Mouse (Mus musculus): ENCODE results near the gene Garnl3. TPM values are rescaled to one million over a fixed set of nuclear protein-coding genes. Genes with fewer than 3 reads are reported as not detected.

Garnl3 gene
- polyA plus RNA-seq, 1 experiment = 124 TPM

DNA sequence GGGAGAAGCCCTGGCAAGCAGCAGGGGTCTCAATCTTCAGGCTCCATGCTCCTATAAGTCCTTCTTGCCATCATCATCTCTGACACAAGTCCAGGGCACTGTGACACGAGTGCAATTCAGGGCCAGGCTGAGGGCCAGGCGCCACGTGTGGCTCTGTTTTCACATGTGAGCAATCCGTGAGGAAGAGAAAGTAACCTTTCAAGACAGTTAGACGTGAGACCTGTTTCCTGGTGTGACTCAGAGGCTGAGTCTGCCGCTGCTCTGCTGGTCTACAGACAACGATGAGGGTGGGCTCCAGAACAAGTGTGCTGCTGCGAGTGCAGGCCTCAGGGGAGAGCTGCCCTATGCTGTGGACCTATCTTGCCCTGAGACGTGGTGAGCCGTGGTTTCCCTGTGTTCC is 41.7 kb upstream of the Garnl3 start:
- Histone ChIP-seq H3K4me1 (ENCODE audit: control insufficient read depth, insufficient read depth, low read length) (peaks cover 10% of the 10 kb centered on the region), H3K4me3 (ENCODE audit: insufficient read depth, low read length) (no peak overlapping the region), H3K27ac (ENCODE audit: insufficient read depth, low read length) (no peak overlapping the region)
- TF ChIP-seq CTCF (IDR thresholded peaks at IDR 0.05; ENCODE audit: extremely low read depth, insufficient read depth, low read length) = no peak
- no peak for TF ChIP-seq POLR2A (IDR thresholded peaks at IDR 0.05; ENCODE audit: extremely low read depth, insufficient read depth, low read length)

GRCm38 (mm10) chr2:33170777-33171565 is 39.5 kb upstream of the Garnl3 start:
- H3K27ac ChIP-seq (ENCODE audit: insufficient read depth, low read length) = no peak overlapping the region
- TF ChIP-seq POLR2A (IDR thresholded peaks at IDR 0.05; ENCODE audit: extremely low read depth, insufficient read depth, low read length) (no peak), CTCF (IDR thresholded peaks at IDR 0.05; ENCODE audit: extremely low read depth, insufficient read depth, low read length) (no peak)
- no peak overlapping the region for H3K4me3 ChIP-seq (ENCODE audit: insufficient read depth, low read length)
- H3K4me1 ChIP-seq (ENCODE audit: control insufficient read depth, insufficient read depth, low read length) = 0 out of 2 replicates have a peak, but pooled peaks cover 3% of the 10 kb centered on the region

- Histone ChIP-seq H3K27ac (ENCODE audit: insufficient read depth, low read length) (no peak overlapping the region), H3K4me1 (ENCODE audit: control insufficient read depth, insufficient read depth, low read length) (peaks cover 10% of the 10 kb centered on the region), H3K4me3 (ENCODE audit: insufficient read depth, low read length) (no peak overlapping the region)
- TF ChIP-seq CTCF (IDR thresholded peaks at IDR 0.05; ENCODE audit: extremely low read depth, insufficient read depth, low read length) = no peak
- no peak for TF ChIP-seq POLR2A (IDR thresholded peaks at IDR 0.05; ENCODE audit: extremely low read depth, insufficient read depth, low read length)
Measured at GRCm38 (mm10) chr2:33169445-33169844, 38.0 kb upstream of the Garnl3 start.

GRCm38 (mm10) chr2:33167060-33167459 is 35.6 kb upstream of the Garnl3 start:
- Histone ChIP-seq H3K4me1 (ENCODE audit: control insufficient read depth, insufficient read depth, low read length) (peaks cover 10% of the 10 kb centered on the region), H3K4me3 (ENCODE audit: insufficient read depth, low read length) (no peak overlapping the region), H3K27ac (ENCODE audit: insufficient read depth, low read length) (no peak overlapping the region)
- no peak for TF ChIP-seq POLR2A (IDR thresholded peaks at IDR 0.05; ENCODE audit: extremely low read depth, insufficient read depth, low read length)

- Histone ChIP-seq H3K4me1 (ENCODE audit: control insufficient read depth, insufficient read depth, low read length) (peaks cover 7% of the 10 kb centered on the region), H3K27ac (ENCODE audit: insufficient read depth, low read length) (no peak overlapping the region), H3K4me3 (ENCODE audit: insufficient read depth, low read length) (no peak overlapping the region)
- TF ChIP-seq POLR2A (IDR thresholded peaks at IDR 0.05; ENCODE audit: extremely low read depth, insufficient read depth, low read length) (no peak), CTCF (IDR thresholded peaks at IDR 0.05; ENCODE audit: extremely low read depth, insufficient read depth, low read length) (no peak)
Measured at GRCm38 (mm10) chr2:33165710-33166374, 34.4 kb upstream of the Garnl3 start.

- H3K27ac ChIP-seq (ENCODE audit: insufficient read depth, low read length) = no peak overlapping the region
Measured at GRCm38 (mm10) chr2:33165229-33165628, 33.8 kb upstream of the Garnl3 start.

GRCm38 (mm10) chr2:33164646-33165045 is 33.2 kb upstream of the Garnl3 start:
- H3K27ac ChIP-seq (ENCODE audit: insufficient read depth, low read length) = no peak overlapping the region
- peaks cover 11% of the 10 kb centered on the region for H3K4me1 ChIP-seq (ENCODE audit: control insufficient read depth, insufficient read depth, low read length)
- H3K4me3 ChIP-seq (ENCODE audit: insufficient read depth, low read length) = no peak overlapping the region
- TF ChIP-seq POLR2A (IDR thresholded peaks at IDR 0.05; ENCODE audit: extremely low read depth, insufficient read depth, low read length) = no peak
- no peak for TF ChIP-seq CTCF (IDR thresholded peaks at IDR 0.05; ENCODE audit: extremely low read depth, insufficient read depth, low read length)

More at GRCm38 (mm10) chr2:33165229-33165628, 33.8 kb upstream of the Garnl3 start:
- TF ChIP-seq CTCF (IDR thresholded peaks at IDR 0.05; ENCODE audit: extremely low read depth, insufficient read depth, low read length) = no peak
- TF ChIP-seq POLR2A (IDR thresholded peaks at IDR 0.05; ENCODE audit: extremely low read depth, insufficient read depth, low read length) = no peak
- peaks cover 7% of the 10 kb centered on the region for H3K4me1 ChIP-seq (ENCODE audit: control insufficient read depth, insufficient read depth, low read length)
- H3K4me3 ChIP-seq (ENCODE audit: insufficient read depth, low read length) = no peak overlapping the region

GRCm38 (mm10) chr2:33162126-33162525 is 30.7 kb upstream of the Garnl3 start:
- peaks cover 12% of the 10 kb centered on the region for H3K4me1 ChIP-seq (ENCODE audit: control insufficient read depth, insufficient read depth, low read length)
- no peak for TF ChIP-seq CTCF (IDR thresholded peaks at IDR 0.05; ENCODE audit: extremely low read depth, insufficient read depth, low read length)
- TF ChIP-seq POLR2A (IDR thresholded peaks at IDR 0.05; ENCODE audit: extremely low read depth, insufficient read depth, low read length) = no peak
- H3K27ac ChIP-seq (ENCODE audit: insufficient read depth, low read length) = no peak overlapping the region
- H3K4me3 ChIP-seq (ENCODE audit: insufficient read depth, low read length) = no peak overlapping the region

DNA sequence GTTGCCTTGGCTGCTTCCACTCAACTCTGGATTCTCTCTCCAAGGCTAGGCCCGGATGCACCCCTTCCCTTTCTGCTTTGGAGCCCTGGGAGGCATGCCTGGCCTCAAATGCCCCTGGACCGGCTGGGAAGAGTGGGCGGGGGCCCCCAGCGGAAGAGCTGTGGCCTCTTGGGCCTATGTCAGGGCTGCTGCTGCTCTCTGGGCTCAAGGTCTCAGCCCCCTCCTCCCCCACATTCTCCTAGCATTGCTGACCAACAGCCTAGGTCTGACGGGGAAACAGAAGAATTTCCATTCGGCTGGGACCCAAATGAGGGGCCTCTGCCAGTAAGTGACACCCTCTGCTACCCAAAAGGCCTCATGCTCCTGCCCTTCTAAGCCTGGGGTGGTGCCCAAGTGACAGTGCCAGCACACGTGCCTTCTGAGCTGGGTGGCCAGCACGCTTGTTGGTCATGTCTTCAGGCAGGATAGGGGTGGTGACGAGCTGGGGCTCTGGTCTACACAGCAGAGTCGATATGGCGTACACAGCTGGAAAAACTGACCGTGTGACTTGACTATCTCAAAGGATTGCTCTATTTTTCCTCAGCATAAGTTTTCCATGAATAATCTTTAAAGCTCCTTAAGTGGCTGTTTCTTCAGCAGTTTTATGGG is 29.0 kb upstream of the Garnl3 start:
- TF ChIP-seq POLR2A (IDR thresholded peaks at IDR 0.05; ENCODE audit: extremely low read depth, insufficient read depth, low read length) = no peak
- H3K4me3 ChIP-seq (ENCODE audit: insufficient read depth, low read length) = no peak overlapping the region
- peaks cover 9% of the 10 kb centered on the region for H3K4me1 ChIP-seq (ENCODE audit: control insufficient read depth, insufficient read depth, low read length)
- no peak overlapping the region for H3K27ac ChIP-seq (ENCODE audit: insufficient read depth, low read length)
